Mouse (Mus musculus) spleen, postnatal 14 days (tissue): ENCODE results near the gene Acan.

Source experiments
- DNase-seq, 2 experiments: peaks; one replicate each; pipeline ENCODE4 v3.0.0; 2021 to 2022; ENCODE audit warnings: low spot score in 2 of 2

Acan gene

DNA sequence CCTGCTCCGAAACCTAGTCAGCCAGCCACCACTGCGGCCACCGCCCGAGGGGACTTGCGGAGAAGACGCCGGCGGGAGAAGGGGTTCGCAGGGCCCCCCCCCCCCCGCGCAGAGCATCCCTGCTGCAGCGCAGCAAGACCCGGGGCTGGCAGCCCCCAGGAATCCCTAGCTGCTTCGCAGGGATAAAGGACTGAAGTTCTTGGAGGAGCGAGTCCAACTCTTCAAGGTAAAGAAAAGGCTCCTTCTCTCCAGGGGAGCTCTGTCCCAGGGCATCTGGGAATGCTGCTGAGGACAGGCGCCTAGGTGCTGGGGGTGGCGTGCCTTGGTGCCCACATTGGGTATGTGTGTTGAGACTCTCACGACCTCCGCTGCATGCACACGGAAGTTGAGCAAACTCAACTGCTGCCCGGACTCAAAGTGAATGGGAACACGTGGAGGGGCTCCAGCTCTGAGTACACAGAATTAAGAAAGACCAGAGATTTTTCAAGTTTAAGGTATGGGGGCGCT, at the start of gene Acan:
Gene Acan, plus strand, starts transcription at position 101 of the 507 bp plus-strand sequence.
- DNase-seq, result no peak

DNA sequence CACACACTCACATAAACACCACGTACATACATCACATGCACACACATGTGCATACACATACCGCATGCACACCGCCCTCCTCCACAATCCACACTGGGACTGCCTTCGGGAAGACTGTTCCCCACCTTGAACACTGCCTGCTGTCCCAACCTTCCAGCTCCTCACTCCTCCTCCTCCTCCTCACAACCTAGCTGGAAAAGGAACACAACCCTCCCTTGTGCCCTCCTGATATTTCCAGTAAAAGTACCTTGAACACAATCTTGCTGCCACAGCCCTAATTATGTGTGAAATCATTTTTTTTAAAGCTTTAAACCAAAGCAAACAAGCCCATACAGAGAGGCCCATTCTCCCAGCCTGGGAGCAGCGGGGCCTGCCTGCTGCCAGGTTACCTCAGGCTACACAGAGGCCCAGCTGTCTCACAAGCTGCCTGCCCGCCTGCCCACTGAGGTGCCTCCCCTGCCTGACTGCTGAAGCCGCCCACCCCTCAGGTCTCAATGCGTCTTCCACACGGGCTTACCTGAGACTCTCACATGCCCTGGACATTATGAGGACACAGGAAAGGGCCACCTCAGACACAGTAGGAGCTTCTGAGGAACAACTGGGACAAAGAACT, 31.9 kb upstream of the Acan start:
- DNase-seq, result no peak

DNA sequence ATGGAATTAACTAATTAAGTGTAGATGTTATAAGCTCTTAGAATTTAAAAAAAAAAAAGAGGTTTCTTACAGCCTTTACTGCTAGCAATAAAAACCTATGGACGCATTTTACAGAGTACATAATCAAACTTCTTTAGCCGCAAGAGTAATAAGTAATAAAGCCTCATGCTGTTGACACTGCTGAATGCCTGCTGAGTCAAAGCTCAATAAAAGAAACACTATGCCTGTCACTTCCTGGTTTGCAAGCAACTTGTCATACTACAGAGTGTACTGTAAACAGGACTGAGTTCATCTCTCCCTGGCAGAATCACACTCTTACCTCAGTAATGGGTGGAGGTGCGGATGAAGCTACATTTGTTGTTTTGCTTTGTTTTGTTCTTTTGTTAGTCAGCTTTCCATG, 24.1 kb upstream of the Acan start:
- no peak for DNase-seq

DNA sequence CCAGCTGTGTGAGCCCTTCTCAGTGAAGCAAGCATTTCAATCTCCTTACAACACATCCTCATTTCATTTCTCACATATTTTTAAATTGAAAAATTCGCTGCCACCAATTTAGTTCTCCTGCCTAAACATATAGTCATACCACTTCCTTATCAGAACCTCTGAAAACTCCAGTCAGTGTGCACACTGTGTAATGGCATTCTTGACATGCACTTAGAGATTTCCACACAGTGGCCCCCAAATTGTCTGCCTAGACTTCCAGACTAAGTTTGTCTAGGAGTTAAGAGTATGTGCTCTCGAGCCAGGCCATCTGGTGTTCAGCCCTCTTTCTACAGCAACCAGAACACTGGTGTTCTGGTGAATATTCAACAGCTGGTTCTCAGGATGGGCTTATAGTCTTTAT, 19.5 kb upstream of the Acan start:
- DNase-seq, result no peak

DNA sequence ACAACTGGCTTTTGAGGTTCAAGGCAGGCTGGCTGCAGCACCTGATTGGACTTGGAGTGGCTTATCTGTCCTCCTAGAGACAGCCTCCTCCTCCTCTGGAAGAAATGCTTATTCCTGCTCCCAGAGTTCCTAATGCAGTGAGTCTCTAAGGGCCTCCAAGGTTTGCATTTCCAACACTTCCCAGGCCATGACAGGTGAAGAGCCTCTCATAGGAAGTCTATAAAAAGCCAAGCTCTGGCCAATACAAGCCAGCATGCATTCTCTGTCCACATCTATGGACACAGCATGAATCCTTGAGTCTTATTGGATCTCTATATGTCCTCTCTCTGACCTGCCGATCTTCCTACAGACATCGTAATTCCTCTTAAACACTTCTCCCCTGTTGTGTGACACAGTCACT, 18.8 kb upstream of the Acan start:
- DNase-seq, result no peak

DNA sequence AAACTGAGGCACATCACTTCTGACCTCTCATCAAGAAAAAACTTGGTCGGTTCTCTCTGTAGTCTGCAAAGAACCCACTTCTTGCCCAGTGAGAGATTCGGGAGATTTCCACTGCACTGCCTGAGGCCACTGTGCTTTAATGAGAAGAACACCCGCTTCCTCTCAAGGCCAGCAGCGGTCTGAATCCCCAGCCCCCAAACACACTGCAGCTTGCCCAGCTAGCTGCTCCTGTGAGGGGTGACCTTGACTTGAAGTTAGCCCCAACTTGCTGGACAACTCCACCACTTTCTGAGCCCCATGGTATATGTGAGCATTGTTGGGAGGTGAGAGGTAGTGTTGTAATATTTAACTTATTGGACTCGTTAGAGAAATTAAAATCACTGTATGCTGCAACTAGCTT, 1.2 kb upstream of the Acan start:
- DNase-seq, result no peak

DNA sequence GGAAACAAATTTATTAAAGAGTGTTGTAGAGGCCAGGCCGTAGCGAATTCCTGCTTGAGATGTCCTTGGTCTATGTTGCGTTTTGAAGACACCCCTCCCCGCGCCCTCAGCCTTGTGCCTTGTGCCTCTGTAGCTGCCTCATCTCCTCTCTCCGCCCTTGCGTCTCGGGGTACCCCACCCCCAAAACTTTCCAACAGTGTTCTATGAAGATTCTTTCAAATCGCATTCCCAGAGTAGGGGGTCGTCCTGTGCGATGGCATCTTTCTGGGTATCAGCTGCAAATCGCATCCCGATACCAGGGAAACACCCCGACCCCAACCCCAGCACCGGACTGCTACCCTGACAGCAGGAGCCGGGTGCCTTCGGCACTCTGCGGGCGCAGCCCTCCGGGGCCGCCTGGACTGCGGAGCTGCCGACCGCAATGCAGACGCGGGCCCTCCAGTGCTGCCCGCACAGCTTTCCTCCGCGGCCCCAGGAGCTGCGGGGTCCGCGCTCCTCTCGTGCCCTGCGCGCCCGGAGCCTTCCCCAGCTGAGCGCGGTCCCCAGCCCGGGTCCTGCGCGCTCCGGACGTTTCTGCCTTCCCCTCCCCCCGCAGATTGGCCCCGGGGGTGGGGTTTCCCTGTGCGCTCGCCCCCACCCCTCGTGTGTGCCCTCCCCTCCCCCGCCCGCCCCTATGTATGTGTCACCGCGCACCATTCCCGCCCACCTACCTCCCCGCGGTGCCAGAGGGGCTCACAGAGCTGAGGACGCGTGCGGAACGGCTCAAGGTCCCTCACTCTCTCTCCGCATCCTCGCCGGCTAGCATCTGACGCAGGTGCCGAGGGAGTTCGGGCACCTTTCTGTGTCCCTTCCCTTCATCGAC, 531 bp upstream of the Acan start:
- no peak for DNase-seq

DNA sequence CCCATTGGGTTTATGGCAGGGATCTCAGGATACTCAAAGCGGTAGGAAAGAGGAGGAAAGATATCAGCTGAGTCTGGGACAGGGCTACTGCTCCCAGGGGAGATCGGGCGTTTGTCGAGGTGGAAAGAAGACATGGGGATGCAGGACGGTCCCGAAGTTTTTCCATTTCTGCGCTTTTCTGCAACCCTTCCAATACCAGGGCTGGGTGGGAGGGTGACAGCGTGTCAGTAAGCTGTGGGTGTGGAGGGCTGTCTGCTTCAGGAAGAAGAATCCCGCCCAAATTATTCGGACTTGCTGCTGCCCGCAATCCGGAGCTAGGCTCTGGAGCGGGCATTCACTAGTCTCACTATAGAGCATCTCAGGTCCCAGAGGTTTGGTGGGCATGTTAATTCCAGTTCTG, 828 bp downstream of the Acan start:
- no peak for DNase-seq

DNA sequence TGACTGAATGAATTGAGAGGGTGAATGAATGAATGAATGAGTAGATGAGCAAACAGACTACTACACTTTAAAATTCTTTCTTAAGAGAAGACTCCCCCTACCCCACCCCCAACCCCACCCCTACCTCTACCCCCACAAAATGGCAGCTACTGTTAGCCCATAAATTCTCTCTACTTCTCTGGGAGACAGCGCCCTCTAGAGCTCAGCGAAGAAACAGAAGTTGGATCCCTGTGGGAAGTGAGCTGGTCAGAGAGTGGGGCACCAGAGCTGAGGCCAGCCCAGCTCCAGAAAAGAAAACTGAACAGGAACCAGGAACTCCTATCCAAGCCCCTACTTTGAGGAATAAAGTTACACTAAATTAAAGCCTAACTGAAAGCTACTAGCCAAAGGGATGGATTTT, 5.3 kb downstream of the Acan start:
- DNase-seq, result no peak

DNA sequence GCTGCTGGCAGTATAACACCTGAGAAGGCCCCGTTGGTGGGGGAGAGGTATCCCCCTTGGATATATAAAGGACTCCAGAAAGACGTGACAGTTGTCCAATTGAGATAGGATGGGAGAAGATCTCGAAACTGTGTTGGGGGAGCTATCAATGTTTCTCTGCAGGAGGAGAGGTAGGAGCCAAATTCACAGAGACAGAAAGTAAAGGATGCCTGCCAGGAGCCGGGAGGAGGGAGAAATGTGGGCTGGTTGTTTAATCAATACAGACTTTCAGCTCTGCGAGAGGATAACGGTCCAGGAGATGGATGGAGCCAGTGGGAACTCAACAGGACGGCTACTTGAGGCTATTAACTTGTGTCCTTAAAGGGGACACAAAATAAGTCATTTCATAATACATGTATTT, 14.2 kb downstream of the Acan start:
- no peak for DNase-seq

DNA sequence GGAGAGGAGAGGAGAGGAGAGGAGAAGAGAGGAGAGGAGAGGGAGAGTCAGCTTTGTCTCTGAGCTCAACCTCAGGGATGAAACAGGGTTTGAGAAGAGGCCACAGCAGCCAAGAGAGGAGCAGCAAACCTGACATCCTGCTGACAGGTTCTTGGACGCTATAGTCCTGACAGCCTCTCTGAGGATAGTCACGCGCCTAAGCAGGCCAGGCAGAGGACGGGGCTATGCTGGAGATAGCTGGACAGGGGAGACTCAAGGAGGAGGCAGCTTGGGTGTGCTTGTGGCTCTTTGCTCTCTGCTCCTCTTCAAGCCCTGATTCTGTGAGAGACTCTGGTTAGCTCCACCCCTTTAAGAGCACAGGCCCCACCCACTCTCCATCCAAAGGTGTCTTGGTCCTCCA, 14.9 kb downstream of the Acan start:
- DNase-seq, result no peak

DNA sequence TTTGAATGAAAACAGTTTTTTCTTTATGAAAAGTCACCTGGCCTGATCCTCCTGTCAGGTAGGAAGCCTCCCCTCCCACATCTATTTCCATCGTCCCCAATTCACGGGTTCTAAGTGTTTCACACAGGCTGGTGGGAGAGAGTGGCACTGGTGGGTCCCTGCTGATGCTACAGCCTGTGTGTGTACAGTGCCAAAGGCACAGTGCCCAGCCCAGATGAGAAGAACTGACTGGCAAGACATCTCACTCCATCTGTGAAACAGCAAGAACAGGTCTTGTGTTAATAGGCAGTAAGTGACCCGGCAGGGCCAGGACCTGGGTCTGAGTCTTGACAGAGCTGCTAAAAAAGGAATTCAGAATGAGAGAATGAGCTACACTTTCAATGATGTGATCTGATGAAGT, 25.9 kb downstream of the Acan start:
- DNase-seq, result no peak

DNA sequence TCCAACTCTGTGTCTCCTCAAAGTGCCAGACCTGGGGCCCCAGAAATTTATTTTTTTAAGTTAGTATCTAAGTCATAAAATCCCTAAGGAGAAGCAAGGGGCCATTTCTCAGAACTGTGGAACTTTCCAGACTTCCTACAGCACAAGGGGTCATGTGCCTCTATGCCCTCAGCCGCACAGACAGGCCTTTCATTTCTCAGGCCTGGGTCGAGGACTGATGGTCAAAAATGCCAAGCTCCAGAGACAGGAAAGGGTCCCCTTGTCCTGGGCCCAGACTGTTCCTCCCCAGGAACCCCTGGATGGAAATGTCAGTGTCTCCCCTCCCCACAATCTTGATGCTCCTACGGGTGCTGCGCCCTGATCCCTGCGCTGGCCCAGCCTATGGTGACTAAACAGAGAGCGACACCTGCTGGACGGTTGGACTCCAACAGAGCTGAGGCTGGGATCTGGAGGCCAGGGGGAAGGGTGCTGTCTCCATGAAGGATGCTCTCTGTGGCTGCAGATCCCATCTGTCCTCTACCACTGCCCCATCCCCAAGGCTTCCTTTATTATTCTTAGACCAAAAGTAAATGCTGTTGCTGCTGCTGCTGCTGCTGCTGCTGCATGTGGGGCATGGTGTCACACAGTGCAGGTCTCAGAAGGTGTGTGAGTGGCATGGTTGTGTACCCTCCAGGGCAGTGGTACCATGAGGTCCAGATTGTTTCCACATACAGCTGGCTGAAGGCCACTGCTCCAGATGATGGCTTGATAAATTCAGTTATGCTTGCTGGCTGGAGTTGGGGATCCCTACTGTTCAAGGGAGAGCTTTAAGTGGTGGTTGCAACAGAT, 27.5 kb downstream of the Acan start:
- DNase-seq, result peak in 1 of 2 experiments; percentile 23

DNA sequence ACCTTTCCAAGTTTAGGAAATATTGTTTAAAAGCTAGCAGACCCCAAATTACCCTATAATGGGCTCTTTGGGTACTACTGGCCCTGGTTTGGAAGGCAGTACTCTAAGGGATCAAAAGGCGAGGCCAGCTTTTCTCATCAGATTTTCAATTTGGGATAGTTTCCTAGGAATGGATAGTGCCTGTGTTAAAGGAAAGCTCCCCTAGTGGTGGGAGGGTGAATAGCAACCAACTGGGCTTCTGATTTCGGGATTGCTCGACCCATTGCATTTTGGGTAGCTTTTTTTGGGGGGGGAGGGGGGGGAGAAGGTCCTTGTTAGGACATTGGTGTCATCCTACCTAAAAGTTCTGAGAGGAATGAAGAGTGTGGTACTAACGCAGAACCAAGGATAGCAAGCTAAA, 35.8 kb downstream of the Acan start:
- no peak for DNase-seq

DNA sequence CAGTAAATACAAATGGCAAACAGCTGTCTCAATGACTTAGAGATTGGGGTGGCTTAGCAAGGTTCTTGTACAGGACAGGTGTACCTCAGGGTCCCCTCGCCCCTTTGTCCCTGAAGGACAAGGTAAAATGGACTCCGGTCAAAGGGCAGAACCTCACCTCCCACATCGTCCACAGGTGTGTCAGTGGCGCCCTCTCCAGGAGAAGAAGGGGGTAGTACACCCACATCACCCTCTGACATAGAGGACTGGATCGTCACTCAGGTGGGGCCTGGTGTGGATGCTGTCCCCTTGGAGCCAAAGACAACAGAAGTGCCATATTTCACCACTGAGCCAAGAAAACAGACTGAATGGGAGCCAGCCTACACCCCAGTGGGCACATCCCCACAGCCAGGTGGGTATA, 43.2 kb downstream of the Acan start:
- DNase-seq, result no peak

DNA sequence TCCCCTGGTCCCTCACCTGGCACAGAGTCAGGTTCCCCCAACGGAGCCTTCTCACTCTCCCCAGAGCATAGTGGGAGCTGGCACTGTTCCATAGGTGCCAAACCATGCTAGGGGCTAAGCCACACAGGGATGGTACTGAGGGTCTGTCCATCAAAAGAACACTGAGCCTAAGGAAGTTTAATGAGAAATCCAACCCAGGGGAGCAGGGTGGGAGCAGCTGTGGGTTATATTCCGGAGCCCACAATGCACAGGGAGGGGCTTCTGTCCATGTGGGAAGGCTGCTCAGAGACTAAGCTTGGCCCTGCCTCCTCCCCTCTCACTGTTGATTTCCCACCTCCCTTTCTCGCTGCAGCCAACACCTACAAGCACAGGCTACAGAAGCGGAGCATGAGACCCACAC, 60.6 kb downstream of the Acan start:
- DNase-seq, result no peak

DNA sequence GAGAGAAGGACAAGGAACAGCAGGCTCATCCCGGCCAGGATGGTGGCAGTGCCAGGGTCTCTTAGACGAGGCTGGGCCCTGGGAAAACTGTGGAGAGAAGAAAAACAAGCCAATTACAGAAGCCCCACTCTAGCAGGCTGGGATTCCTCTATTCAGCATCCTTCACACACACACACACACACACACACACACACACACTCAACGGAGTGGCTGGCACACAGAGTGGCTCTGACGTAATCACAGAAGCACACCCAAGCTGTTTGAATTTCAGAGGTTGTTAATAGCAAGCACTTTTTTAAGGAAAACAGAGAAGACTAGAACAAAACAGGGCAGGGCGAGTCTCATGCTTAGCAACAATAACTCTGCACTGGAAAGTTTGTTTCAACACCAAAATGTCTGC, 70.2 kb downstream of the Acan start:
- DNase-seq, result no peak

DNA sequence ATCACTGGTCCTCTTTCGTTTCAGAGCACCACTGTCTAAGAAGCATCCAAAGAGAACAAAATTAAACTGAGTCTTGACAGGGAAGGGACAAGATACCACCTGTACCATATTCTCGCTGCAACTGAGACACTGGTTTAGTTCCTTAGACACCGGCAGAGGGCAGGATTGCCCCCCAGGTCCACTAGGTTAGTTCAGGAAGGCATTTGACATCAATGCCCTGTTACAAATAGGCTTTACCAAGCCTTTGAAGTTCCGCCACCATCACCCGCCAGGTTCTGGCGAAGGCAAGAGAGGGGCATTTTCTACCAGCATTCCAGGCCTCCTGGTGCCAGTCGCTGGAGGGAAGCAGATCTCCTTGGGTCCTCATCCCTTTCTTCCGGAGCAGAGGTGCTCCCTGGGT, 76.6 kb downstream of the Acan start:
- DNase-seq, result no peak

DNA sequence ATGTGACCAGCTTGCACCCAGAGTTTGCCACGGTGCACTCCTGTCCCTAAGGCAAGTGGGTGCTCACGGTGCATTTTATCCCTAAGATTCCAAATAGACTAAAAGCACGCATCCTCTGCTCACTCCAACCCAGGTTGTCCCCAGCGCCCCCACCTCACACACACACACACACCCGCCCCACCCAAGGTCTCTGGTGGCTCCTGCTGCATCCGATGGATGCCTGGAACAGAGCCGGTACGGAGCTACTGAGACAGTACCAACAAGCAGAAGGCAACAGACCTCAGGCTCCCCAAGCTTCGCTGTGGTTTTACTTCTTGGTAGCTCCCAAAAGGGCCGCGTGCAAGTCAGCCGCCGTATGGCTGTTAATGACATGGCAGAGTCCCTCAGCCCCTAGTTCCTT, 77.1 kb downstream of the Acan start:
- no peak for DNase-seq

DNA sequence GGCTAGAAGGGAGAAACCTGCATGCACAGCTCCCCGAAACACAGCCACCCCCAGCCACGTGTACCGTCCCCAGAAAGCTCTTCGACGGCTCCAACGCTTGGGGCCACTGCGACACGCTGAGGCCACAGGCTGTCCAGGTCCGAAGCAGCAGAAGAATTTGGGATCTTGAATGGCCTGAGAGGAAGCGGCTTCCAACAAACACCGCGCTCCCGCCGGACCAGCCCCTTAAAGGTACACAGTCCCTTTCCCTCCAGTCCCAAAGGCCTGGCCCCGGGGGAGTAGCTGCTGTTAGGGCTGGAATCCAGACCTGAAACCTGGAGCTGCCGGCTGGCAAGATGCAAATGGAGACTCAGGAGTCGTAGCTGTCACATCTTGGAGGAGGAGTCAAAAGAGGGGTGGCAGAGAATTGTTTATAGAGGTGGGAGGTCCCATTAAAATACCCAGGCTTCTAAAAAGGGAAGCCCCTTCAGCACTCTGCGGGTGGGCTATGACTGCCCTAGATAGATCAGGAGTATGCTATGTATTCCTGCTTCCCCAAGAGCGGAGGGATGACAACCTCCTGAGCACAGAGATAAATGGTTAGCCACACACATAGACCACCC, 77.7 kb downstream of the Acan start, which contains the start of gene Hapln3:
Gene Hapln3, minus strand, starts transcription at position 176 of the 602 bp plus-strand sequence.
- DNase-seq, result no peak

DNA sequence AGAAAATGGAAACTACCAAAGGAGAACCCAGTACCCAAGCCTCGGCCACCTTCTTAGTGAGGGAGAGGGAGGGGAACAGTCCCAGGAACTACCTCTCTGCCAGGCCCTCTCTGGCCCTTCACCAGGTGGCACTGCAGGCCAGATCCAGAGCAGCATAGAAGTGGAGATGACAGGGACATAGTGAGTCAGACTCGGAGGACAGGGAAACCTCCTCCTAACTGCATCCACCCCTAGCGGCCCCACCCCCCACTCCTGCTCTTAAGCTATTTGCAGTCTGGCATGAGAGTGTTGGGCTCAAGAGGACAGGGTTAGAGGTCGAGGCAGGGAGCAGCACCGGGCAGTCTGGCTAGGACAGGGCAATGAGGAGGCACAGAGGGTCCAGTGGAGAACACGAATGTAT, 80.1 kb downstream of the Acan start:
- DNase-seq, result no peak

DNA sequence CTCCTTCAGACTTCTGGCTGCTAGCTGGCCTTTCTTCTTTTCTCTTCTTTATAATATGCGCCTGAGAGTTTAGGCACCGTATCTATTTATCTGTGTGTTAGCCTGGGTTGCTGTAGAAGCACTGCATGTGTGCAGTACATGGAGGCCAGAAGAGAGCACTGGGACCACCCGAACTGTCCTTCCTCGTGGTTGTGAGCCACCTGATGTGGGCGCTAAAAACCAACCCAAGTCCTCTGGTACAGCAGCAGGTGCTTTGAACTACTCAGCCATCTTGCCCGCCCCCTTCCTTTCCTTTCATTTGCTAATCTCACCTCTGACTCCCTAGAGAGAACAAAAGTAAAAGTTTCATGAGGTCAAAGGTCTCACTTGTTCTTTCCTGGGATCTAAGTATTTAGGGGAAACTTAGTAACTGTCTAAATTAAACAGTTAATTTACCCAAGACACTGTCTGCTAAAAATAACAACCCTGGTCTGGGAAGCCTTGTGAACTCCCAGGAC, 86.1 kb downstream of the Acan start:
- no peak for DNase-seq
